Mouse (Mus musculus): ENCODE results near the gene Dnm2.
A peak's percentile ranks its signal among the peaks of the same experiment; 100 is the strongest.
"Not testable (repeated sequence)": the region's sequence is repeated elsewhere in the genome, so short reads cannot be mapped to it uniquely, and the experiment has no call there.

Gene Dnm2

DNA sequence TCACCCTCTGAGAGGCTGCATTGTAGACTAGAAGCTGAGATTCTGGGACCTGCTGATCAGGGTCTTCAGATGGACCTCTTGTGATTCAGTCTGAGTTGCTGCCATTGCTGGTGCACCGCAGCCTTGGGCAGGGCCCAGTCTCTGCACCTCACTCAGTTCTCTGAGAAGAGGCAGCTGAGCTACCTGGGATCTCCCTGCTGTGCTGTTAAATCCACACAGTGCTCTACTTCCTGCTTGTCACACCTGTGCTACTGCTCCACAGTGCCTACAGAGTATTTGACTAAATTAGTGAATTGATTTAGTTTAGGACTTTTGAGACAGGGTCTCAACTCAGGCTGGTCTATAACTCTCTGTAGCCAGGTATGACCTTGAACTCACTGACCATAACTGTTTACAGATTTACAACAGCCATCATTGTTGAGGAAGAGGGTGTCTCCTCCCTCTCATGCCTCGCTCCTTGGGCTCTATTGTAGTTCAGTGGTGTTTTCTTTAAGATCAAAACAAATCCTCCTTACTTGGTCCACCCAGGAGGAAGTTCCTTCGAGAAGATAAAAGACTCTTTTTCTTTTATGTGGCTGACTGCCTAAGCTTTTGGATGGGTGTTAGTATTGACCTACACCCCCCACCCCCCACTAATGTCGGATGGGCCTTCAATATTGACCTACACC lies 30.5 kb downstream of the Dnm2 start:
- DNase-seq (ENCODE audit: low read depth, low spot score), result peak; percentile 64

DNA sequence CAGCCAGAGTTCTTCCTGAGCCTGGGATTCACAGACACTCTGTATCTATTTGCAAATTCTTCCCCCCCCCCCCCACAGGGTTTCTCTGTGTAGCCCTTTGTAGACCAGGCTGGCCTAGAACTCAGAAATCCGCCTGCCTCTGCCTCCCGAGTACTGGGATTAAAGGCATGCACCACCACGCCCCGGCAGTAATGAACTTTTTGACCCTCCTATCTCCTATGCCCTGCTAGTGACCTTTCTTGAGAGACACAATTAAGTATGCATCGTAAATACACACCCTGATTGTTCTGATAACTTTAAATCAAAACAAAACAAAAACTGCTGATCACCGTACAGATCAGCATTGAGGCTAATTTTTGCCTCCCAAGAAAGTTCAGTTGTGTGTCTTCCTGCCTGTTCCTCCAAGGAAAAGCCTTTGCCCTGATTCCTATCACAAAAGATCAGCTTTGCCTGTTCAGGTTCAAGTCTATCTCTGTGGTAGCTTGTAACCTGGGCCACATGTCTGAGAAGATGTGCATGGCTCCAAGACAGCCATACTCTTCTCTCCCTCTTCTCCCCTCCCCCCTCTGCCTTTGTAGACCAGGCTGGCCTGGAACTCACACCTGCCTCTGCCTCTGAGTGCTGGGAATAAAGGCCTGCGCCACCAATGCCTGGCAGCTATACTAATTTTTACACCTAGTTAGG lies 31.7 kb downstream of the Dnm2 start:
- DNase-seq (ENCODE audit: low read depth, low spot score), result peak; percentile 80

DNA sequence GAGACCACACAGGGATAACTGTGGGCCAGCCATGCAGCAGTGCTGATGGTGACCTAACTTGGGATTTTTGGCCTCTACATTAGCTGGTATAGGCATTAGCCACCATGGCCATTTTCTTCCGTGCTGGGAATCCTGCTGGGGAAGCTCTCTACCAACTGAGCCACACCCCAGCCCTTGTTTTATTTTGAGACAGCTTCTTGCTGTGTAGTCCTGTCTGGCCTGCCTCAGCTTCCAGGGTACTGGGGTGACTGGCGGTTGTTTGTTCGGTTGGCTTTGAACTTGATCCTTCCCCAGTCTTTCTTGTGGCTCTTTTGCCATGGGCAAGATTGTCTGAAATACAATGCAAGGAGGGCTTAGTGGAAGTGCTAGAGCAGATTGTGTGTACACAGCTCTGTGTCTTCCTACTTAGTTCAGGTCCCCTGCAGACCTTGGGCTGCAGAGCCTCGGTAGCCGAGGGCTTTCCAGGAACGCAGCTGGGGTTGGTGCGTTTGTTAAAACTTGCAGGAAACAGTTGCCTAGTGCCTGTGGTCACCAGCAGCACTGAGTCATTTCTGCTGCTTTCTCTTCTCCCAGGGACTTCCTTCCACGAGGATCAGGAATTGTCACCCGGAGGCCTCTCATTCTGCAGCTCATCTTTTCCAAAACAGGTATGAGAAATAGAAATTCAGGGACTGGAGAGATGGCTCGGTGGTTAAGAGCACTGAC lies 32.4 kb downstream of the Dnm2 start:
- peak; percentile 69 for DNase-seq (ENCODE audit: low read depth, low spot score)

DNA sequence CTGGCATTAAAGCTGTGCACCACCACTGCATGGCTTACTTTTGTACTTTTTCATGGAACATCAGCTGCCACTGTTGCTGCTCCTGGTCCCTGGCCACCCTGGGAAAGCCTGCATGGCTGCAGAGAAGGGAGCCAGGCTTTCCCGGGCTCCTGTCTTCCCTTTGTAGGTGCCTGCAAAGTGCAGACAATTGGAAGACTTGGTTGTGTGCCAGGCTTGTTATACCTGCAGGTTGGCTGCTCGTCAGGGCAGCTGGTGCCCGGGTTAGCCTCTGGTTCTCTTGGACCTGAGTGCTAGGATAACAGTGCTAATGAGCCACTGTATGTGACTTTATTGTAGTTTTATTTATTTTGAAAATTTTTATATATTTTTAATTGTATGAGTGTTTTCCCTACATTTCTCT lies 34.1 kb downstream of the Dnm2 start:
- no peak for DNase-seq (ENCODE audit: low read depth, low spot score)

DNA sequence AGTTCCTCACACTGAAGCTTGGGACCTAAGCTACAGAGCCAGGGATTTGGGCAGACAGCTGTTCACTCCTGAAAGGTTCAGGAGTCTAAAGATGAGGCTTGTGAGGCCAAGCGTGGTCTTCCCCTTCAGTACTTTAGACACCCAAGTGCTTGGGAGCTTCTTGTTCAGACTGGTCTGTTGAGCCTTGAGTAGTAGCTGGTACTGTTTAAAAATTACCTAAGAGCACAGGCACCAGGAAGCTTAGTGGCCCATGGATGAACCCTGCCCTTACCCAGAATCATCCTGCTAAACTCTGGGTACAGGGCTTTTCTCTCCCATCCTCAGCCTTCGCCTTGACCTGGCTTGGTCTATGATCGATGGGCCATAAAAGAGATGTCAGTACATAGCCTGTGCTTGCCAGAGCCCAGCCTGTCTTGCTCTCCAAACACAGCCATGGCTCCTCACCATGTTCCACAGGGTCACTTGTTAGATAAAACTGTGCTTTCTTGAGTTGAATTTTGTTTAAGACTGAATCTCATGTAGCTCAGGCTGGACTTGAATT lies 35.8 kb downstream of the Dnm2 start:
- DNase-seq (ENCODE audit: low read depth, low spot score), result no peak

DNA sequence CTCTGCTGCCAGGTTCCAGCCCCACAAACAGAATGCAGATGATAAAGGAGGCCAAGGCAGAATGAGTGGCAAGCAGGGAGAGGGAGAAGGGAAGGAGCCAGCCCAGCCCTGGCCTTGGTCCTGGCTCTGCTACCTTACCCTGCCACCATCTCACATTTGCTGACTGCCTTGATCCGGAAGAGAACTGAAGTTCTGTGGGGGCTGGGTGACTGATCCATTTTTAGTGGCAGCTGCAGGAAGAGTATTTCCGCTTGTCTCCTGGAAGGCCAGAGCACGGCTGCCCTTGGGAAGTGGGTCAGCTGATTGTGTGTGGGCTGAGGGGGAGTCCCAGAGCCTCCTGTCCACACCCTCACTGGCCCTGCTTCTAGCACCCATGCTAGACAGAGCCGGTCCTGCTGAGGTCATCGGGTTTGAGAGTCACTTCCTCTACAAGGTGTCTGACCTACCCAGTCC lies 38.5 kb downstream of the Dnm2 start:
- peak; percentile 40 for DNase-seq (ENCODE audit: low read depth, low spot score)

DNA sequence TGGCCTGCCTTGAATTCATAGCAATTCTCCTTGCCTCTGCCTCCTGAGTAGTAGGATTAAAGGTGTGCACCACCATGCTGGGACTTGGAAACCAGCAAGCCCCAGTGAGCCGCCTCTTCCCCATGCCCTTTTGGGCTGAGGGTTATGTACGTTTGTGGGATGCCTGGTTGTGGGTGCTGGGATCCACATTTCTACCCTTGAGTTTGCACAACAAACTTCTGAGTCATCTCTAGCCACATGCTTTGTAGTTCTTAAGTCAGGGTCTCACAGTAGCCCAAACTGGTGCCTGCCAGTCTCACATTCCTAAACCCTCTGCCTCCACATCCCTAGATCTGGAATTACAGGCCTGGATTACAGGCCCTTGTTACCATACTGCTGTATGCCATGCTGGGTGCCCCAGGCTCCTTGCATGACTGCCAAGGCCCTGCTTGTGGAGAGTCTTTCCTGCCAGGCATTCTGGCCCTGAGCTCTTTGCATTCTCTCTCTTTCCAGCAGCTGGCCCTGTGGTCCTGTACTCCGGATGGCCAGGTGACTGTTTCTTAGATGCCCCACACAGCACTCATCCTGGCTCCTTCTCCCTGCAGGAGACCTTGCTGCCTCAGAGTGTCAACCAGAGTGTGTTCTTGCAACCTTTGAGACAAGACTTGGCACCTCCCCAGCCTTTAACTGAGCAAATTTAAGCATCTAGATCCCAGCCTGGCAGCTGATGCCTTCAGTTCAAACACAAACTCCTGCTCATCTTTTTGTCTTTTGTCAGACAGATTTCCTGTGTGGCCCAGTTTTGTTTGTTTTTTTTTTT lies 39.3 kb downstream of the Dnm2 start:
- no peak for DNase-seq (ENCODE audit: low read depth, low spot score)

DNA sequence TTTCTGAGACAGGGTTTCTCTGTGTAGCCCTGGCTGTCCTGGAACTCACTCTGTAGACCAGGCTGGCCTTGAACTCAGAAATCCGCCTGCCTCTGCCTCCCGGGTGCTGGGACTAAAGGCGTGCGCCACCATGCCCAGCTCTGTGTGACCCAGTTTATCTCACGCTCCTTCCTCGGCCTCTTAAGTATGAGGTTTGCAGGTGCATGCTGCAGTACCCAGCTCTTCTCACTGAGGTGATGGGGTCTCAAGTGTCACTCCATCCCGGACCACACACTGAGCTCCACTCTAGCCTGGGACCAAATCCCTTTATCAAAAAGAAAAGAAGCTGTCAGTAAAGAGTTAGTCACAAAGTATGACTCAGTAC lies 39.8 kb downstream of the Dnm2 start:
- not testable (repeated sequence) for DNase-seq (ENCODE audit: low read depth, low spot score)

DNA sequence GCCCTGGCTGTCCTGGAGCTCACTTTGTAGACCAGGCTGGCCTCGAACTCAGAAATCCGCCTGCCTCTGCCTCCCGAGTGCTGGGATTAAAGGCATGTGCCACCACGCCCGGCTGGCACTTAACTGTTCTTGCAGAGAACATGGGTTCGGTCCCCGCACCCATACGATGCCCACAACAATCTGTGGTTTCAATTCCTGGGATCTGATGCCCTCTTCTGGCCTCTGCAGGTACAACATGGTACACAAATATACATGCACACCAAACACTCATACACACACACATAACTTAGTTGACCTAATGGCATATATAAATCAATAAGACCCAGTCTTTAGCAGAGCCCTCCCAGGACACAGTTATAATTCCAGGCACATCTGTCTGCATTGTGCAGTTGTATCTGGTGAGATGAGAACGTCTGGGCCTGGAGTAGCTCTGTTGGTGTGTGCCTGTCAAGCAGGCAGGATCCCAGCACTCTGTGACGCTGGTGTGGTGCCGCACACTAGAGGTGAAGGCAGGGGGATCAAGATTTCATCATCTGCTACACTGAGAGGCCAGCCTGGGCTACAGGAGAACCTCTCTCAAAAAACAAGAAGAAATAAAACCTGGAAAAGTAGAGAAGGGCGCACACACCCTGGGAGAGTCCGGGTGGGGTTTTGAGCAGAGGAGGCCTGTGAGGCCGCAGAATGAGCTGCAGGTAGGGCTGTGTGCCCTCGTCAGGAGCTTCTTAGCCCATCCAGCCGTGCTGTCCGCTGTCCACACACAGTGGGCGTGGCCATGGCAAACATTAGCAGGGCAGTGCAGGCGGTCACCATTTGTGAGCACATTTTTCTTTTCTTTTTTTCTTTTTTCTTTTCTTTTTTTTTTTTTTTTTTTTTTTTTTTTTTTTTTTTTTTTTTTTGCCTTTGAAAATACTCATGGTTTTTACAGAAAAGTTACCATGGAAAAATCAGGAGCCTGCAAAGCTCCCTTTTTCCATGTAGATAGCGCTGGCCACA lies 44.6 kb downstream of the Dnm2 start:
- peak; percentile 68 for DNase-seq (ENCODE audit: low read depth, low spot score)

DNA sequence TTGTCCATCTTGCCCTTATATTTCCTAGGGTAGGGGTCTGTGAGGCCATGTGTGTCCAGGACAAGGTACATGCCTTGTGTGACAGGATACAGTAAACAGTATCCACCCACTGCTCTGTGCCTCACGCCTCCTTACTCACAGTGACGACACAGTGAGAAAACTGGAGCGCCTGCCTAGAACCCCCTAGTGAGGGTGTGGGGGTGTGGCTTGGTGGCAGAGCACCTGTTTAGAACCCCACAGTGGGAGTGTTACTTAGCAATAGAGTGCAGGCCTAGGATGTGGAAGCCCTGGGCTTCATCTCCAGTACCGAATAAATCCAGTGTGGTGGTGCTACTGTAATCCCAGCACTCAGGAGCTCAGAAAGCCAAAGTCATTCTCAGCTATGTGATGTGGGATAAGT lies 48.2 kb downstream of the Dnm2 start:
- DNase-seq (ENCODE audit: low read depth, low spot score), result no peak

DNA sequence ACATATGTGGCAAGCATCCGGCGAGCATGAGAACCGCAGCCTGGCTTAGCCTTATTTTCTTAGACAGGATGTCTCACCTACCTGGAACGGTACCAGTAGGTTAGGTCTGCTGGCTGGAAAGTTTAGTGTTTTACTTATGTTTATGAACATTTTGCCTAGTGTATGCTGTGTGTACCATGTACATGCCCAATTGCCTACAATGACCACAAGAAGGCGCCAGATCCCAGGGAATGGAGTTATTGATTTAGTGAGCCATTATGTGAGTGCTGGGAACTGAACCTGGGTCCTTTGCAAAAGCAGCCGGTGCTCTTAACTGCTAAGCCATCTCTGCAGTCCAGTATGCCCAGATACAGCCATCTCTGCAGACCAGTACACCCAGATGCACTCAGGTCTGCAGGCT lies 53.0 kb downstream of the Dnm2 start:
- DNase-seq (ENCODE audit: low read depth, low spot score), result peak; percentile 39

DNA sequence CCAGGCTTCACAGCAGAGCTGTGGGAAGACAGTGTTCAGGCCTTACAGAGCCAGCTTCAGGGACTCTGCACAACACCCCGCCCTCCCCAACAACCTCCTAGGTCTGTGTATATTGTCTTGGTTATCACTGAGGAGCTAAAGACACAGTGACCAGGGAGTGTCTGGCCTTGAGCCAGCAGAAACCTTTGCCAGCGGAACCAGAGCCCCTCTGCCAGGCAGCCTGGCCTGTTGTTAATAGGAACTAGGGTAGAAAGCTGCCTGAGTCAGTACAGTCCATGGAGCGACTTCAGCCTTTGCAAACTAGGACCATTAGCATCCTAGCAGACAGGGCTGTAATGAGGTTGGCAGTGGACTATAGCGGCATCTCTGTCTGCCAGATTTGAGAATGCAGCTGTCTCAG lies 59.4 kb downstream of the Dnm2 start:
- no peak for DNase-seq (ENCODE audit: low read depth, low spot score)

DNA sequence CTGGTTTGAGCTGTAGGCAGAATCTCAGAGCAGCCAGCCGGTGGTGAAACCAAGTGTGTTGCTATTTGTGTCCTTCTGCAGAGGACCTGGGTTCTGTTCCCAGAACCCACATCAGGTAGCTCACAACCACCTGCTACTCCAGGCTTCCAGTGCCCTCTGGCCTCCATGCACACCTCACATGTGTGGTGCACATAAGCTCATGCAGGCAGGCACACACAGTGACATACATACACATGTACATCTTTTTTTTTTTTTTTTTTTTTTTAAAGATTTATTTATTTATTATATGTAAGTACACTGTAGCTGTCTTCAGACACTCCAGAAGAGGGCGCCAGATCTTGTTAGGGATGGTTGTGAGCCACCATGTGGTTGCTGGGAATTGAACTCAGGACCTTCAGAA lies 63.5 kb downstream of the Dnm2 start:
- DNase-seq (ENCODE audit: low read depth, low spot score), result not testable (repeated sequence)

DNA sequence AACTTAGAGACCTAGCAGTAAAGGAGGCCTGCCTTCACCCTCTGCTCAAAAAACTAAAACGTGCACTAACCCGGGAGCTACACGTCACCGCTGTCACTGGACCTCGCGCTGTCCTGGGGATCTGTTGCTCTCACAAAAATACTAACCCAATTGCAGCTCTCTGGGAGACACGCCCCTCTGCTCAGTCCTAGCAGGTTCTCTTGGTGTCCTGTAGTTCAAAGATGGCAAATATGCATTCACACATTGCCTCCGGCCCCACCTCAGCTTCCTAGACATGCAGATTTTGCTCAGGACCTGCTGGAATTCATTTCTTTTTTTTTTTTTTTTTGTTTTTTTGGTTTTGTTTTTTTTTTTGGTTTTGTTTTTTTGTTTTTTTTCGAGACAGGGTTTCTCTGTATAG lies 66.0 kb downstream of the Dnm2 start:
- peak; percentile 55 for DNase-seq (ENCODE audit: low read depth, low spot score)

DNA sequence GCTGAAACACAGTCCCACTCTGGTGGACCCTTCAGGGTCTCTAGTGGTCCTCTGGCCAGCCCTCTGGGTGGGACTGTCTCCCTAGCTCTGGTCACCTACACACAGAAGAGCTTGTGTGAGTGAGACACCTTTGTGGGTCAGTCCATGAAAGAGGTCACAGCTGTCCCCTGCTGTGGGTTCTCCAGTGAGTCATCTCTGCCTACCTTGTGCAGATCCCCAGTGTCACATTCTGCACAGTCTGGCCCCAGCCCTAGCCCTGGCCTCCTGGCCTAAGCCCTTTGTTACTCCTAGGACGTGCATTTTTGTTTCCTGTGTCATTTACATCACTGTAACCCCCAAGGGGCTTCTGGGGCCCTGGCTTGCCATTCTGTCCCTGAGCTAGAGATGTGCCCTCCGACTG lies 69.2 kb downstream of the Dnm2 start:
- DNase-seq (ENCODE audit: low read depth, low spot score), result no peak

DNA sequence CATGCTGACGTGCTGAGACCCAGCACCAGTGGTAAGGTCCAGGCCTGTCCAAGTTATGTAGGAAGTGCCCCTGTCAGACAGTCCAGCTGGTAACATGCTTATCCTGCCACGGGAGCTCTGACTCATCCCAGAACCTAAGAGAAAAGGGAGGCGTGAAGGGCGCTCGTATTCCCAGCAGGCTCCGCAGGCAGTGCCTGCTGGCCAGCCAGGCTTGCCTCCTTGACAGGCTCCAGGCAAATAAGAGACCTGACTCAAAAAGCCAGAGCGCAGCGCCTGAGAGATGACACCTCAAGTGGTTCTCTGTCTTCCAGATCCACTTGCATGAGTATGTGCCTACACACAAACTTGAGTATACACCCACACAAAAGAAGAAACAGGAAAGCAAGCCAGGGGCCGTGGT lies 70.0 kb downstream of the Dnm2 start:
- DNase-seq (ENCODE audit: low read depth, low spot score), result no peak

DNA sequence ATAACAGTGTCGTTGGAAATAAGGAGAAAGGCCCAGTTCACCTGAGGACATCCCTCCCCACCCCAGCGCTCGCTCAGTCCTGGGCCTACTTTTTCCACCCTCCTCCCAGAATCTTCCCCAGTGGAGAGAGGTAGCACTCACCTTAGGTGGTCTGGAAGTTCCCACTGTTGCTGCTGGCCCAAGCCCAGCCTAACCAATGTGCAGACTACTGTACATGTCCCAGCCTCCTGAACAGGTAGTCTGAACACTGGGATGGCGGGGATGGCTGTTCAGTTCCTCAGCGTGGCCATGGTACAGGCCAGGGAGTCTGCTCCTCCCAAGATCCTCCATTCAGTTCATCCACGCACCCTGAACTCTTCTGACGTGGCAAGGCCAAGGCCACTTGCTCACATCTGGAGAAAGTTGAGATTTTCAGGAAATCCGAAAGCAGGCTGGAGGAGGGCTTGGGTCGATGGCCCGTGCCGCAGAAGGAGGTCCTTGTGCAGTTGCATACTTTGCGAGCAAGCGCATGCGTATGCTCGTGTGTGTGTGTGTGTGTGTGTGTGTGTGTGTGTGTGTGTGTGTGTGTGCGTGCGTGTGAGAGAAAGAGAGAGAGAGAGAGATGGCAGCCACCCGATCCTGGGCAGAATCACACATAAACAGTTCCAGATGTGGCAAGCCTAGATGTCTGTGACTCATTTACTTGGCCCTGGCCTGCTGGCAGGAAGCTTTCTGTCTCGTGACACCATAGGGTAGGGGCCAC lies 71.8 kb downstream of the Dnm2 start:
- no peak for DNase-seq (ENCODE audit: low read depth, low spot score)

DNA sequence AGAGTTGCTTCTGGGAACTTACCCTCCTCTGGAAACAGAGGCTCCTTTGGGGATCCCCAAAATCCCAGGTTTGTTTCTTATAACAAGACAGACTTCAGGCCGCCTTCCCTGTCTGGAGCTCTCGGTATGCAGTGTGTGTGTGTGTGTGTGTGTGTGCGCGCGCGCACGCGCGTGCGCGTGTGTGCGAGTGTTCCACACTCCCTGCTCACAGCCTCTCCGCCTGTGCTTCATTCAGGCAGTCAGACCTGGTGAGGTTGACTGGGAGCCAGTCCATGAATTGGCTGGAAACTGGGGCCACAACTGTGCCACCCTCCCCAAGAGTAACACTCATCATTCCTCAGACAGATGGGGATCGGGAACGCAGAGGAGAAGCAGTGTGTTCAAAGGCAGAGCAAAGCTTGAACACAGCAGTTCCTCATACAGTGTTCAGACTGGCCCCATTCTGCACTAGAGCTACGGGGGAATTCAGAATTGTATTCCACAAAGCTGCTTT lies 72.4 kb downstream of the Dnm2 start:
- no peak for DNase-seq (ENCODE audit: low read depth, low spot score)

DNA sequence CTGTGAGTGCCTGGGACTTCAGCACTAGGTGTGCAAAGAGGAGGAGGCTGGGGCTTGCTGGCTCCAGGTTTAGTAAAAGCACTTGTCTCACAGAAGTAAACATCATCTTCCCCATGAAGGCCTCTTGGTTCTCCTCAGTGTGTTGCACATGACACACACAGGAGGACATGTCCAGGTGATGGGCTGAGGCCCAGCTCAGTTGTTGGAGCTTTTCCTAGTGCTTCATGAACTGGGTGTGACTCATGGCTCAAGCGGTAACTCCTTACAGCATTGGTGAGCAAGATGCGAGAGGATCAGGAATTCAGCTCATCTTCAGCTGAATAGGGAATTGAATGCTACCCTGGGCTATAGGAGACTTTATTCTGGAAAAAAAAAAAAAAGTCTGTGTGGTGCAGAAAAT lies 73.0 kb downstream of the Dnm2 start:
- no peak for DNase-seq (ENCODE audit: low read depth, low spot score)
